7 mouse cellular contexts compared by ENCODE assay signal in the genomic region with DNA sequence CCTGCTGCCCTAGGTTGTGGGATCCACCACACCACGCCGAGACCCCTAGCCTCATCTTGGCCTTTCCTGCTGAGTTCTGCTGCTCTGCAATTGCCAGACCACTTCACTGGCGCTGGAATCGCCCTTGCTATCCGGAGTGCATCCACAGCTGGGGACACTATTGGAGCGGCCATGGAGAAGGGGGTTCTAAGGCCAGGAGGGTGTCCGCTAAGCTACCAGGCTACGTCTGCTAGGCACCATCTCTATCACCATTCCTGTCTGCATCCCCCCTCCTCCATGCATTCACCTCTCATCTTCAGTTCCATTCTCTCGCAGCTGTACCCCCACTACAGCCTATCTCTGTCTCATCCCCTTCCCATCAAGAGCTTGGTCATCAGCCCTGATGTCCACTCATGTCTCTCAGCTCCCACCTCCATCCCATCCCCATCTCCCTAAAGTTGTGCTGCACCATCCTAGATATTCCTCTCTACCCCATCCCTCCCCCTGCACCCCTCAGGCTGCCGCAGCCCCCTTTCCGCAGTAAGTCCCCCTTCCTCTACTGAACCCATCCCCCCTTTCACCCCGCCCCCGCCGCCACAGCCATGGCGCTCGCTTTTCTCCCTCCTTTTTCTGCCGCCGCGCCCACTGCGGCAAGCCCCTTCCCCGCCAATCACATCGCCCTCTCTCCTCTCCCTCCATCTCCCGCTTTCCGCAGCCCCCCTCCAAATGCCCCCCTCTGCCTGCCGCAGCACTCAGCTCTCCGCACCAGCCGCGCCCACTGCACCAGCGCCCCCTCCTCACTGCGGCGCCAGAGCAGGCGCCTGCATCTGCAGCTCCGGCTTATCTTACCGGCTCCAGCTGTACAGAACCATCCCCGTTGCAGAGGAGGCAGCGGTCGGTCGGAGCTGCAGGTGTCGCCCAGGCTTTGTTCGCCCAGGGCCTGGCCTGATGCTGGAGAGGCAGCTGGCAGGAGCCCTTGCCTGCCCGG. TPM values are rescaled to one million over a fixed set of nuclear protein-coding genes. Genes with fewer than 3 reads are reported as not detected.
DNase-seq lines count a peak whose midpoint lies in the region; ATAC-seq lines count a peak whose summit lies in the region.

No protein-coding gene starts in this region.

- ATAC-seq in forebrain, embryonic 13.5 days, result peak; percentile 91
- ATAC-seq in liver, embryonic 13.5 days (ENCODE audit: low read depth), result no peak

- H3K9me3 ChIP-seq in forebrain, embryonic 13.5 days (replicated peaks), result no peaks in the 10 kb centered on the region
- no peaks in the 10 kb centered on the region for H3K9me3 ChIP-seq in liver, embryonic 13.5 days (replicated peaks)

- H3K9ac ChIP-seq in forebrain, embryonic 13.5 days, result peak overlapping the region; percentile 72
- no peak overlapping the region for H3K9ac ChIP-seq in liver, embryonic 13.5 days

- H3K4me1 ChIP-seq in forebrain, embryonic 13.5 days, result peaks cover 80% of the 10 kb centered on the region
- 0 out of 2 replicates have a peak, but pooled peaks cover 3% of the 10 kb centered on the region for H3K4me1 ChIP-seq in liver, embryonic 13.5 days (replicated peaks)

- H3K4me3 ChIP-seq in forebrain, embryonic 13.5 days, result peak overlapping the region; percentile 46
- H3K4me3 ChIP-seq in liver, embryonic 13.5 days (replicated peaks), result no peak overlapping the region

- H3K27me3 ChIP-seq in forebrain, embryonic 13.5 days, result no peaks in the 10 kb centered on the region
- peaks cover 39% of the 10 kb centered on the region for H3K27me3 ChIP-seq in liver, embryonic 13.5 days

- 4% methylated on average over 41 of the region's 41 CpGs for WGBS in forebrain, embryonic 13.5 days
- 7% methylated on average over 41 of the region's 41 CpGs for WGBS in liver, embryonic 13.5 days (ENCODE audit: insufficient replicate concordance)

- peak; percentile 86 to 90 for DNase-seq in right cerebral cortex, postnatal 10 days (ENCODE audit: low spot score in 2 of 2)
- no peak for DNase-seq in right cerebral cortex, adult 2 months (ENCODE audit: low spot score in 2 of 2)
- DNase-seq in liver, embryonic 13.5 days, result no peak
- peak; percentile 22 for DNase-seq in thymus, postnatal 25 days
- DNase-seq in ovary, postnatal 36 days (ENCODE audit: low spot score), result no peak
- DNase-seq in gastrocnemius, postnatal 14 days, result no peak

- H3K27ac ChIP-seq in forebrain, embryonic 13.5 days, result peak overlapping the region; percentile 87
- H3K27ac ChIP-seq in liver, embryonic 13.5 days, result no peak overlapping the region

- H3K36me3 ChIP-seq in forebrain, embryonic 13.5 days (ENCODE audit: poor library complexity, severe bottlenecking), result peaks cover 41% of the 10 kb centered on the region
- no peaks in the 10 kb centered on the region for H3K36me3 ChIP-seq in liver, embryonic 13.5 days

- intact Hi-C loops in gastrocnemius, postnatal 14 days (cut with DNase I; ENCODE audit: low total_unique reads), result no loop called here

- peak overlapping the region; percentile 65 for H3K4me2 ChIP-seq in forebrain, embryonic 13.5 days
- peak overlapping the region; percentile 30; the same call in 1 of the 2 replicates for H3K4me2 ChIP-seq in liver, embryonic 13.5 days

RNA-seq across cellular contexts. Expression of a gene that starts 16.7 kb away (rescaled TPM):
- polyA plus RNA-seq in forebrain, embryonic 13.5 days (2015; fragmentation: Nextera tagmentation; extraction: Ambion mirVana), result 115 and 117 TPM in 2 replicates
- polyA plus RNA-seq in liver, embryonic 13.5 days (2015; fragmentation: Nextera tagmentation; extraction: Ambion mirVana), result 2.7 TPM in 2 replicates
- 100 to 1,000 TPM; 239 to 251 TPM for total RNA-seq in gastrocnemius, postnatal 14 days (2021)

RNA-seq across cellular contexts. Expression of a gene that starts 54.5 kb away (rescaled TPM):
- 0.71 and 1.4 TPM in 2 replicates for polyA plus RNA-seq in forebrain, embryonic 13.5 days (2015; fragmentation: Nextera tagmentation; extraction: Ambion mirVana)
- polyA plus RNA-seq in liver, embryonic 13.5 days (2015; fragmentation: Nextera tagmentation; extraction: Ambion mirVana), result 0.09 TPM in 1 of 2 replicates, not detected in the other
- total RNA-seq in gastrocnemius, postnatal 14 days (2021), result under 1 TPM; 0.14 to 0.22 TPM

RNA-seq across cellular contexts. Expression of a gene that starts 58.6 kb away (rescaled TPM):
- 16.6 and 17.5 TPM in 2 replicates for polyA plus RNA-seq in forebrain, embryonic 13.5 days (2015; fragmentation: Nextera tagmentation; extraction: Ambion mirVana)
- 6.7 and 7.5 TPM in 2 replicates for polyA plus RNA-seq in liver, embryonic 13.5 days (2015; fragmentation: Nextera tagmentation; extraction: Ambion mirVana)
- 10 to 100 TPM; 25.7 to 26.0 TPM for total RNA-seq in gastrocnemius, postnatal 14 days (2021)

Comparison
In these comparisons a context has a peak if more than half of its experiments do, and no peak if none do; other contexts are left out.
1. DNase-seq: peak in right cerebral cortex, postnatal 10 days (2 of 2) and thymus, postnatal 25 days (single experiment); none in right cerebral cortex, adult 2 months (0 of 2), liver, embryonic 13.5 days (single experiment), ovary, postnatal 36 days (single experiment) and gastrocnemius, postnatal 14 days (single experiment).
2. RNA of a gene that starts 16.7 kb away (polyA plus RNA-seq): 115 to 117 TPM in forebrain, embryonic 13.5 days; 2.7 TPM in liver, embryonic 13.5 days; every median in the first group is over 10 times any median in the second.